Mouse (Mus musculus) brain, adult 2 months (tissue): ENCODE measurements around the gene Stra6l.

Experiments used
- DNase-seq: peaks from one replicate; pipeline ENCODE4 v3.0.0; 2011; ENCODE audit warnings: low read depth, low spot score

Gene Stra6l

GRCm38 (mm10) chr4:45844355-45844754 lies 4.1 kb upstream of the Stra6l start:
- DNase-seq, result peak; percentile 82

- no peak for DNase-seq
Observed at GRCm38 (mm10) chr4:45846263-45846662, 2.2 kb upstream of the Stra6l start.

GRCm38 (mm10) chr4:45848825-45849156 lies 327 bp downstream of the Stra6l start:
- DNase-seq, result no peak

DNA sequence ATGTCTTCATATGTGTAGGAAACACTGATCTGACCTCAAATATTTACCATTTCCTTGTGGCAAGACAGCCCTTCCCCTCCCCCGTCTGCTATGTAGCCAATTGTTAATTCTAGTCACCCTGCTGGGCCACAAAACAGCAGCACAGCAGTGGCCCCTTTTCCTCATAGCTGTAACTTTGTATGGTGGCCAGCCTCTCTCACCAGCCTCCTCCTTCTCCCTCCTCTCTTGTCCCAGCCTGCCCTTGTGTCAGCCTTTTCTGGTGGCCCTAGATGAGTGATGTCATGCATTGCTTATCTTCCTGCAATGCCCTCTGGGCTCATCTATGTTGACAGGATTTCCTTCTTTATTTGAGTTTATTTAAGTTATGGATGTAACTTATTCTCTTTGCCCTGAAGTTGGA lies 955 bp downstream of the Stra6l start:
- DNase-seq, result no peak

- peak; percentile 7 for DNase-seq
Observed at GRCm38 (mm10) chr4:45851640-45852051, 3.2 kb downstream of the Stra6l start.

DNA sequence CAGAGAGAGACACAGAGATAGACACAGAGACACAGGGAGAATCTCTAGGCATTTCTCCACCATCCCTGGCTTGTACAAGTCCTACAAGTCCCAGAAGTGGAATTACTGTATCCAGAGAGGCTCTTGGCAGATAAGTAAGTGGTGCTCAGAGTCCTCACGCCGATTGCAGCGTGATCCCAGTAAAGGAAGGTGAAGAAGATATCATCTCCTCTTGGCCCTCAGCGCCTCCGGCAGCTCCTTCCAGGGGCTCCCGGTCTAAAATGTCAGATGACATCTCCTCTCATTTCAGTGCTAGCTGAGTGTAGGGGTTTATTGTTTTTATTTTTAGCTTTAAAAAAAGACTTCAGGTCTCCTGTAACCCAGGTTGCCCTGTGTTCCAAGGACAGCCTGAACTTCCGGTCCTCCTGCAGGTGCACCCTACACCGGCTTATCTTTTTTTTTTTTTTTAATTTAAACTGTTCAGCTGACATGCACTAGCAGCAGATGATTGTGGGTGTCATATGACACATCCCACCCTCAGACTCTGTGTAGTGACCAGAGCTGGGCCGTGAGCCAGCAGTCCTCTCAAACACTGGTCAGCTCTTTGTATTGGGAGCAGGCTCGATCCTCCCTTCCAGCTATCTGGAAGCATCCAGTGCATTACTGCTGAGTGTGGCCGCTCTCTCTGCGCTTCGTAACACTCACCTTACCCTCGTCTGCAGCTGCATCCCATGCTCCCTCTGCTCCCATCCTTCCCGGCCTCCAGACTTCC lies 5.2 kb downstream of the Stra6l start:
- DNase-seq, result no peak

DNA sequence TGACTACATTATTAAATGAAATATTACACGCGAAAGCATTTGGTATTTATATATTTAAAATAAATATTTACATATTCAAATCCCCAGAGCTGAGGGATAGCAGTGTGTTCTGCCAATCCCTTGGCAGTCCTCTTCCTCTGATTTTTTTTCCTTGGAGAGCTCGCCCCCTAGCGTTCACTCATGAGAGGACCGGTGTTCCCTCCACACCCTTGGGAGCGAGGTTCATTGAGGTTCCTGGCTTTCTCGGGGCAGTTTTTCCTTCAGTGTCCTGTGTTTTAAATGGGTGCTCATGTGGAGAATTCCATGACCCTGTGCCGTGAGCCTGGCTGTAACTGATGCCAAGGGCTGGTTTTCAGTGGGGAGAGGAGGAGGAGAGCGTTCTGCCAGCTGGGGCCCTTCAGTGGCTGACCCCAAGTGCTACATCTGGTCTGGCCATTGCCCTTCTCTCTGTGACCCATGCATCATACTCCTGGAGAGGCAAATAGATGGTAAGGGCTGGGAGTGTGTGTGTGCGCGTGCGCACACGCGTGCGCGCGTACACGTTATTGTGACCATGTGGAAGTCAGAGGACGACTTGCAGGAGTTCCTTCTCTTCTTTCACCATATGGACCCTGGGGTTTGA lies 7.5 kb downstream of the Stra6l start:
- DNase-seq, result peak; percentile 80

- DNase-seq, result peak; percentile 26
Observed at GRCm38 (mm10) chr4:45861160-45861559, 12.7 kb downstream of the Stra6l start.

- DNase-seq, result no peak
Observed at GRCm38 (mm10) chr4:45867416-45867815, 19.0 kb downstream of the Stra6l start.

DNA sequence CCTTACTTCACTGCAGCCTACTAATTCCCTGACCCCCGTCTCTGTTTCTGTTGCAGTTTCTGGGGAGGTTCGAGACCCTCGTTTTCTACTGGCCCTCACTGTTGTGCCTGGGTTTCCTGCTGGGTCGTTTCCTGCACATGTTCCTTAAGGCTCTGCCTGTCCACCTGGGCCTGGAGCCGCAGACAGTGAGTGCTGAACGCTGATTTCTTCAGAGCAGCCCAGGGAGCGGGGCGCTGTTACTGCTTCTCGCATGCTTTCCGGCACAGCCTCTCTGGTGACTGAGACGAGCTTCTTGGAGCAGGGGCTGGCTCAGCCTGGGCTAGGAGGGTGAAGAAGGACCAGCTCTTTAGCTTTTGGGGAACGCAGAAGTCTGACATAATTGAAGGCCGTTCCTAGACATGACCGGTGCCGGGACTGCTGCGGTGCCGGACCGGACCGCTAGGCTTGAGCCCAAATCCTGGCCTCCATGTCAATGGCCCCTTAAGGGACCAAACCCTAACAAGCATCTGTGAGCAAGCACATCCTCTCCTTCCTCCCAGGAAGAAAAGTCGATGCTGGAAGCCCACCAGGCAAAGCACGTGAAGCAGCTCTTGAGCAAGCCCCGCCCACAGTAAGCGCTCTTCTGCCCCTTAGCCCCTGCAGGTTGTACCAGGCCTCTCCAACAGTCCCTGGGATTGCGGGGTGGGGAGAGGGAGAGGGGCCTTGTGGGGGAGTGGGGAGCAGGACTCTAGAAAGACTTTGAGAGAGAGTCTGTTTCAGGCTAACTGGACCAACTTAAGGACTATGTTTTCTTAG lies 20.8 kb downstream of the Stra6l start:
- DNase-seq, result no peak

- DNase-seq, result peak; percentile 8
Observed at GRCm38 (mm10) chr4:45872147-45872546, 23.7 kb downstream of the Stra6l start.

- peak; percentile 74 for DNase-seq
Observed at GRCm38 (mm10) chr4:45878929-45879328, 30.5 kb downstream of the Stra6l start.

- no peak for DNase-seq
Observed at GRCm38 (mm10) chr4:45882521-45882920, 34.1 kb downstream of the Stra6l start.

DNA sequence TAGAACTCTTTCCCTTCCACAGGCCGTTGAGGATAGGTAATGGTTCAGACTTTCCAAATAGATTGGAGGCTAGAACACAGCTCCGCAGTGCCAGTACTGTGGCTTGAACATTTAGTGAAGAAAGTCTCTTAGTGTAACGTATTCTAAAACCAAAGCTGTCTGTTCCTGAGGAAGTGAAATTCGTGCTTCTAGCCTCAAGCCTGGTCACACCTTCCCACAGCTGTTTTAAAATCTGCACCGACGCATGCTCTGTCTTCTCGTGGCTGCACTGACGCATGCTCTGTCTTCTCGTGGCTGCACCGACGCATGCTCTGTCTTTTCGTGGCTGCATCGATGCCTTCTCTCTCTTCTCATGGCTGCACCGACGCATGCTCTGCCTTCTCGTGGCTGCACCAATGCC lies 34.8 kb downstream of the Stra6l start:
- DNase-seq, result no peak

GRCm38 (mm10) chr4:45889487-45889886 lies 41.0 kb downstream of the Stra6l start:
- DNase-seq, result no peak

GRCm38 (mm10) chr4:45890066-45890761 lies 41.8 kb downstream of the Stra6l start, which contains the start of gene Ccdc180:
Gene Ccdc180, plus strand, starts transcription at chr4:45890303.
- peak; percentile 58 for DNase-seq

DNA sequence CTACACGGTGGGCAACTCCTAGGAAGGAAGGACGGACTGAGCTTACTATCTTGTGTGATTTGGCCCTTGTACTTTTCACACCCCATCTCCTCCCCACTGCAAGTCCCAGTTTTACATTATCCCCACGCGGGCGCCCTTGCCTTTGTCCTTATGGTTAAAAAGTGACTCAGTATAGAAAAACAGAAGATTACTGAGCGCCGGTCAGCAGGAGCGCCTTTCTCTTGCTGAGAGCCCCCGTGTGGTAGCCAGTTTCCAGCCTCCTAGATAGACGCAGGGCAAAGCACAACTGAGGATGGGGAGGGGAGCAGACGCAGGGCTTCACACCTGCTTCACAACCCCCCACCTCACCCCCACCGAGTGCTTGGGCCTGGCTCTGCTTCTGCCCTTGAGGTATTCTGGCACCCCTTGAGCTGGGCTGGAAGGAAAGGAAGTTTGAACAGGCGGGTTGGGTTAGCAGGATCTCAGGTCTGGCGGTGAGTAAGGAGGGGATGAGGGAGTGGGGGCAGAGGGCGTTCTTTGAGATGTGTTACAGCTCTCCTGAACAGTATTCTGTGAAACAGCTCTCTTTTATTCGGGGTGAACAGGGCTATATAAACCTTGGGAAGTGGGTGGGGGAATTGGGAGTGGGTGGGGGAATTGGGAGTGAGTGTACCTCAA lies 48.1 kb downstream of the Stra6l start:
- no peak for DNase-seq

GRCm38 (mm10) chr4:45898413-45898812 lies 49.9 kb downstream of the Stra6l start:
- DNase-seq, result no peak

- DNase-seq, result peak; percentile 59
Observed at GRCm38 (mm10) chr4:45909256-45909655, 60.8 kb downstream of the Stra6l start.

GRCm38 (mm10) chr4:45909924-45910323 lies 61.5 kb downstream of the Stra6l start:
- no peak for DNase-seq

GRCm38 (mm10) chr4:45911256-45911655 lies 62.8 kb downstream of the Stra6l start:
- DNase-seq, result no peak
